Mouse (Mus musculus) ovary, postnatal 10 days (tissue): ENCODE measurements at regions not wholly inside any gene's neighbourhood (a gene's known extent, or its start where the extent isn't known, plus 50 kb on each side); places are given as distances from the start of the nearest gene placed in this dataset.

Experiments
- DNase-seq: peaks from one replicate; pipeline ENCODE4 v3.0.0; 2022; ENCODE audit warnings: low spot score

GRCm38 (mm10) chr11:19145991-19146390, 127.2 kb upstream of the Meis1 start:
- DNase-seq: no peak

- DNase-seq: no peak
Observed at GRCm38 (mm10) chr11:19151026-19151425, 132.2 kb upstream of the Meis1 start.

- no peak for DNase-seq
Observed at GRCm38 (mm10) chr11:19153714-19154113, 134.9 kb upstream of the Meis1 start.

GRCm38 (mm10) chr11:19154813-19155616, 136.2 kb upstream of the Meis1 start:
- no peak for DNase-seq

- no peak for DNase-seq
Observed at GRCm38 (mm10) chr11:19155617-19155983, 136.8 kb upstream of the Meis1 start.

GRCm38 (mm10) chr11:19160227-19160626, 141.4 kb upstream of the Meis1 start:
- no peak for DNase-seq

- no peak for DNase-seq
Observed at GRCm38 (mm10) chr11:19160669-19161068, 141.9 kb upstream of the Meis1 start.

GRCm38 (mm10) chr11:19170938-19171337, 152.2 kb upstream of the Meis1 start:
- DNase-seq: no peak

GRCm38 (mm10) chr11:19174305-19175017, 155.7 kb upstream of the Meis1 start:
- DNase-seq: no peak

- DNase-seq: no peak
Observed at GRCm38 (mm10) chr11:19179290-19179689, 160.5 kb upstream of the Meis1 start.

- DNase-seq: no peak
Observed at GRCm38 (mm10) chr11:19189778-19190177, 171.0 kb upstream of the Meis1 start.

- no peak for DNase-seq
Observed at GRCm38 (mm10) chr11:19194464-19194863, 175.7 kb upstream of the Meis1 start.

GRCm38 (mm10) chr11:19197790-19198189, 179.0 kb upstream of the Meis1 start:
- no peak for DNase-seq

GRCm38 (mm10) chr11:19202602-19203517, 184.1 kb upstream of the Meis1 start:
- no peak for DNase-seq

- no peak for DNase-seq
Observed at GRCm38 (mm10) chr11:19203518-19203900, 184.7 kb upstream of the Meis1 start.

GRCm38 (mm10) chr11:19203968-19204367, 185.2 kb upstream of the Meis1 start:
- no peak for DNase-seq

- no peak for DNase-seq
Observed at GRCm38 (mm10) chr11:19204521-19204920, 185.7 kb upstream of the Meis1 start.

GRCm38 (mm10) chr11:19205174-19205573, 186.4 kb upstream of the Meis1 start:
- DNase-seq: no peak

GRCm38 (mm10) chr11:19219476-19219875, 200.7 kb upstream of the Meis1 start:
- no peak for DNase-seq

GRCm38 (mm10) chr11:19221442-19221841, 202.7 kb upstream of the Meis1 start:
- no peak for DNase-seq

GRCm38 (mm10) chr11:19226756-19227155, 208.0 kb upstream of the Meis1 start:
- no peak for DNase-seq

- DNase-seq: no peak
Observed at GRCm38 (mm10) chr11:19227716-19228115, 208.9 kb upstream of the Meis1 start.
